Mouse (Mus musculus): ENCODE results near the gene 5730455P16Rik.

- TF ChIP-seq TAL1 (IDR thresholded peaks at IDR 0.05; ENCODE audit: low read length) (no peak), GATA1 (IDR thresholded peaks at IDR 0.05; ENCODE audit: low read length) (no peak)
These were observed 39.3 kb upstream of the 5730455P16Rik start for GRCm38 (mm10) chr11:80417085-80417484.
